11 mouse cellular contexts compared by ENCODE assay signal in the genomic region with DNA sequence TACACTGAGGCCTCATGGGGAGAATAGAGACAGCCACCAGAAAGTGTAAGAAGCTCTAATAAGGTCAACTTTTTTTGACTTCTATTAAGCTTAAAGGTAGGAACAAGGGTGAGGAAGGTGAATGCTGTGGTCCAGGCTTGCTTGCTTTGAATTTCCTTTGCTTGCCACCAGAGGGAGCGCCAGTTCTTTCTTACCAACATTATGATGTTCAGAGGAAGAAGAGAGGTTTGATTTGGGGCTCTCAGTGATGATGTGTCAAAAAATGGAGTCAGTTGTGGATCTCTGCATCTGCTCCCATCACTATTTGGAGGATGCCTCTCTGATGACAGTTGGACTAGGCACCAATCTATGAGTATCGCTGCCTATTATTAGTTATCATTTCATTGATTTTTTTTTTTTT. TPM values are rescaled to one million over a fixed set of nuclear protein-coding genes. Genes with fewer than 3 reads are reported as not detected.
DNase-seq lines count a peak whose midpoint lies in the region; ATAC-seq and TF ChIP-seq lines count a peak whose summit lies in the region.
"Had no signal": no experiment of that assay in that cellular context is flagged by ENCODE, and none has a peak within 500 bp of the region (broad histone marks: within the 10 kb centered on the region; RNA-seq: fewer than 3 reads in every experiment).

No protein-coding gene starts in this region.

- TF ChIP-seq POLR2A in MEL (IDR thresholded peaks at IDR 0.05; ENCODE audit: control insufficient read depth in 1 of 2, insufficient read depth in 1 of 2, low read depth in 1 of 2, low read length in 2 of 2, poor library complexity in 1 of 2), result no peak
- TF ChIP-seq POLR2A in embryonic fibroblast, embryonic 13.5 days (IDR thresholded peaks at IDR 0.05; ENCODE audit: low read depth, low read length), result no peak

- no peaks in the 10 kb centered on the region for H3K36me3 ChIP-seq in kidney, embryonic 15.5 days
- H3K36me3 ChIP-seq in MEL (ENCODE audit: control insufficient read depth in 1 of 2, insufficient read depth in 2 of 2, low read length in 2 of 2), result no peaks in the 10 kb centered on the region
- H3K36me3 ChIP-seq in limb, embryonic 10.5 days, result no peaks in the 10 kb centered on the region

- no peaks in the 10 kb centered on the region for H3K27me3 ChIP-seq in kidney, embryonic 15.5 days
- H3K27me3 ChIP-seq in MEL (ENCODE audit: control insufficient read depth in 1 of 2, insufficient read depth in 2 of 2, low read length in 2 of 2), result no peaks in the 10 kb centered on the region
- H3K27me3 ChIP-seq in limb, embryonic 10.5 days (ENCODE audit: low read depth, poor library complexity, severe bottlenecking), result no peaks in the 10 kb centered on the region

- H3K27ac ChIP-seq in kidney, embryonic 15.5 days, result no peak overlapping the region
- no peak overlapping the region for H3K27ac ChIP-seq in MEL (ENCODE audit: control insufficient read depth, low read depth, low read length)
- no peak overlapping the region for H3K27ac ChIP-seq in embryonic fibroblast, embryonic 13.5 days (ENCODE audit: insufficient read depth, low read length)
- no peak overlapping the region for H3K27ac ChIP-seq in limb, embryonic 10.5 days

- peak; percentile 72 to 84 (median 72) for TF ChIP-seq CTCF in MEL (IDR thresholded peaks at IDR 0.05 in 2 of 3, conservative IDR thresholded peaks at IDR 0.05 in 1 of 3; ENCODE audit: control insufficient read depth in 1 of 3, insufficient read depth in 1 of 3, low read depth in 2 of 3, low read length in 3 of 3, poor library complexity in 1 of 3, severe bottlenecking in 1 of 3)
- TF ChIP-seq CTCF in embryonic fibroblast, embryonic 13.5 days (IDR thresholded peaks at IDR 0.05; ENCODE audit: borderline replicate concordance, insufficient read depth, low read length), result peak; percentile 25; the same call in 1 of the 2 replicates

- no peaks in the 10 kb centered on the region for H3K9me3 ChIP-seq in kidney, embryonic 15.5 days (replicated peaks)
- no peaks in the 10 kb centered on the region for H3K9me3 ChIP-seq in MEL (replicated peaks; ENCODE audit: insufficient read depth, low read length)
- no peaks in the 10 kb centered on the region for H3K9me3 ChIP-seq in limb, embryonic 10.5 days (replicated peaks)

- H3K4me2 ChIP-seq in kidney, embryonic 15.5 days, result no peak overlapping the region

- H3K79me2 ChIP-seq in MEL (ENCODE audit: control insufficient read depth, insufficient read depth, low read length, poor library complexity), result no peaks in the 10 kb centered on the region

- no peak for TF ChIP-seq EP300 in MEL (IDR thresholded peaks at IDR 0.05; ENCODE audit: low read depth in 1 of 2, low read length in 2 of 2)

- H3K4me3 ChIP-seq in kidney, embryonic 15.5 days (replicated peaks), result no peak overlapping the region
- H3K4me3 ChIP-seq in MEL (ENCODE audit: control insufficient read depth in 1 of 2, insufficient read depth in 1 of 2, low read depth in 2 of 2, low read length in 2 of 2), result no peak overlapping the region
- no peak overlapping the region for H3K4me3 ChIP-seq in embryonic fibroblast, embryonic 13.5 days (ENCODE audit: insufficient read depth, low read length)
- no peak overlapping the region for H3K4me3 ChIP-seq in limb, embryonic 10.5 days

- no peak overlapping the region for H3K9ac ChIP-seq in kidney, embryonic 15.5 days
- no peak overlapping the region for H3K9ac ChIP-seq in MEL (ENCODE audit: control insufficient read depth, low read depth, low read length, poor library complexity, severe bottlenecking)

- no peak for ATAC-seq in kidney, embryonic 15.5 days (replicated peaks; ENCODE audit: low FRiP score)

- peak; percentile 84 for TF ChIP-seq RAD21 in MEL (IDR thresholded peaks at IDR 0.05; ENCODE audit: low read depth, low read length)

- no peaks in the 10 kb centered on the region for H3K4me1 ChIP-seq in kidney, embryonic 15.5 days
- no peaks in the 10 kb centered on the region for H3K4me1 ChIP-seq in MEL (ENCODE audit: control insufficient read depth in 1 of 2, insufficient read depth in 2 of 2, low read length in 2 of 2)
- no peaks in the 10 kb centered on the region for H3K4me1 ChIP-seq in embryonic fibroblast, embryonic 13.5 days (ENCODE audit: control insufficient read depth, insufficient read depth, low read length)
- no peaks in the 10 kb centered on the region for H3K4me1 ChIP-seq in limb, embryonic 10.5 days

- DNase-seq in kidney, adult 9 months, result peak; percentile 7
- DNase-seq in B cell, adult 2 months, result peak; percentile 15 to 26
- DNase-seq in MEL (ENCODE audit: low read depth, low spot score), result peak; percentile 62
- DNase-seq in limb, embryonic 10.5 days (ENCODE audit: low spot score), result peak; percentile 42
- peak; percentile 10 for DNase-seq in telencephalon, adult 2 months (ENCODE audit: low read depth, low spot score)
- no peak for DNase-seq in spleen, postnatal 14 days (ENCODE audit: low spot score in 2 of 2)

- WGBS in kidney, embryonic 15.5 days, result 46% methylated on average over 2 of the region's 2 CpGs
- WGBS in limb, embryonic 10.5 days, result 51% methylated on average over 2 of the region's 2 CpGs

TF ChIP-seq in MEL, 35 proteins besides CTCF, POLR2A, EP300 and RAD21:
- TF ChIP-seq MAX (IDR thresholded peaks at IDR 0.05; ENCODE audit: low read length) (no peak), ZC3H11A (IDR thresholded peaks at IDR 0.05; ENCODE audit: low read depth, low read length) (peak; percentile 72), CHD2 (IDR thresholded peaks at IDR 0.05; ENCODE audit: low read length) (no peak), SMC3 (IDR thresholded peaks at IDR 0.05; ENCODE audit: low read depth, low read length) (peak; percentile 85)

RNA-seq across cellular contexts. Expression of a gene that starts 33.7 kb away (rescaled TPM):
- not detected in 2 replicates for polyA plus RNA-seq in kidney, embryonic 15.5 days (2015; fragmentation: Nextera tagmentation; extraction: Ambion mirVana)
- total RNA-seq in MEL (2012; rRNA removed), result not detected in 2 replicates
- not detected for polyA plus RNA-seq in MEL (2012; ENCODE audit: insufficient read depth in 1 of 2, insufficient read length in 2 of 2, low read depth in 1 of 2, low replicate concordance in 2 of 2, missing spikeins in 1 of 2)
- polyA plus RNA-seq in embryonic fibroblast, embryonic 13.5 days (2011; ENCODE audit: insufficient read length, low read depth, missing spikeins), result not detected in 2 replicates
- not detected in 2 replicates for polyA plus RNA-seq in limb, embryonic 10.5 days (2016; fragmentation: Nextera tagmentation; extraction: Ambion mirVana)
- polyA plus RNA-seq: frontal cortex, adult 2 months; liver, embryonic 16.5 days; testis, adult 2 months had no signal

RNA-seq across cellular contexts. Expression of a gene that starts 37.6 kb away (rescaled TPM):
- polyA plus RNA-seq in kidney, embryonic 15.5 days (2015; fragmentation: Nextera tagmentation; extraction: Ambion mirVana), result 0.46 TPM in 1 of 2 replicates, not detected in the other
- not detected in 2 replicates for total RNA-seq in MEL (2012; rRNA removed)
- polyA plus RNA-seq in MEL (2012; ENCODE audit: insufficient read depth in 1 of 2, insufficient read length in 2 of 2, low read depth in 1 of 2, low replicate concordance in 2 of 2, missing spikeins in 1 of 2), result not detected
- not detected in 2 replicates for polyA plus RNA-seq in embryonic fibroblast, embryonic 13.5 days (2011; ENCODE audit: insufficient read length, low read depth, missing spikeins)
- polyA plus RNA-seq in limb, embryonic 10.5 days (2016; fragmentation: Nextera tagmentation; extraction: Ambion mirVana), result not detected in 2 replicates
- polyA plus RNA-seq: frontal cortex, adult 2 months; liver, embryonic 16.5 days; testis, adult 2 months had no signal

Comparison
In these comparisons a context has a peak if more than half of its experiments do, and no peak if none do; other contexts are left out.
1. DNase-seq: peak in kidney, adult 9 months (single experiment), B cell, adult 2 months (2 of 2), MEL (single experiment), limb, embryonic 10.5 days (single experiment) and telencephalon, adult 2 months (single experiment); none in spleen, postnatal 14 days (0 of 2).